Mouse (Mus musculus) left cerebral cortex, adult 2 months (tissue): Measurements from ENCODE around the gene Zfp142. TPM values are rescaled to one million over a fixed set of nuclear protein-coding genes. Genes with fewer than 3 reads are reported as not detected.
A peak's percentile ranks its signal among the peaks of the same experiment; 100 is the strongest.

Experiments used
- DNase-seq, 2 experiments: peaks; one replicate each; pipeline ENCODE4 v3.0.0; 2021 to 2022; ENCODE audit warnings: low spot score in 2 of 2, mixed read lengths in 1 of 2; ENCODE audit errors: extremely low spot score in 1 of 2
- H3K27ac ChIP-seq: fragments of 200-600 bp; 2 replicates; pipeline ENCODE4 v1.8.1; 2022
- H3K4me3 ChIP-seq: fragments of 200-600 bp; 2 replicates; pipeline ENCODE4 v1.8.1; 2022
- CTCF ChIP-seq: fragments of 200-600 bp; IDR thresholded peaks from 2 replicates; pipeline ENCODE4 v1.8.1; 2022; ENCODE audit warnings: antibody characterized with exemption, mild to moderate bottlenecking, moderate library complexity
- intact Hi-C: fragments of 180-260 bp; cut with DNase I; formaldehyde crosslinking; loops from one replicate; pipeline ENCODE4 v1.15.1; 2025
- long read RNA-seq, 2 experiments: library from polyadenylated mRNA; stranded (forward); transcript quantifications; one replicate each; pipeline ENCODE4 v2.0.0; 2021; ENCODE audit warnings: borderline mapping rate in 2 of 2
- total RNA-seq, 2 experiments: library from RNA; stranded (reverse); gene quantifications; 2 replicates each; pipeline ENCODE4 v1.2.3; 2021

Gene Zfp142
- 10 to 100 TPM; 36.1 to 36.7 TPM for total RNA-seq
- long read RNA-seq, experiment 1, full-length matches to known transcripts: 13 of 24 reads
- long read RNA-seq, experiment 1, partial matches to known transcripts: 8 of 24 reads
- long read RNA-seq, experiment 1, other reads (novel, unspliced or antisense): 3 of 24 reads
- long read RNA-seq, experiment 2, full-length matches to known transcripts: 12 of 25 reads
- long read RNA-seq, experiment 2, partial matches to known transcripts: 10 of 25 reads
- long read RNA-seq, experiment 2, other reads (novel, unspliced or antisense): 3 of 25 reads

- peak; percentile 23 for TF ChIP-seq CTCF
- peak; percentile 97 to 98 for DNase-seq
- Histone ChIP-seq H3K27ac (peak within 1 kb of the TSS; percentile 96), H3K4me3 (peak within 1 kb of the TSS; percentile 70)
- intact Hi-C loops: loop anchor here (1.0 to 5.0 kb wide), 3 partner anchors 13 to 729 kb away; partner anchors contain the start of genes Cnot9, Dnpep, Rnf25 and Stk36
These were observed at the start of gene Zfp142, which contains the start of gene Bcs1l for GRCm38 (mm10) chr1:74587773-74588445. Gene Zfp142, minus strand, starts transcription at chr1:74588246. Gene Bcs1l, plus strand, starts transcription at chr1:74588289.

- TF ChIP-seq CTCF: no peak
- no peak for DNase-seq
These were observed 44.7 kb upstream of the Zfp142 start for GRCm38 (mm10) chr1:74632734-74633133.

GRCm38 (mm10) chr1:74628001-74628400 lies 40.0 kb upstream of the Zfp142 start:
- no peak for TF ChIP-seq CTCF
- no peak for DNase-seq
- Histone ChIP-seq H3K27ac (no peak overlapping the region), H3K4me3 (no peak overlapping the region)
- intact Hi-C loops: no loop called here

More at GRCm38 (mm10) chr1:74632734-74633133, 44.7 kb upstream of the Zfp142 start:
- no peak overlapping the region for H3K27ac ChIP-seq
- no peak overlapping the region for H3K4me3 ChIP-seq
- intact Hi-C loops: no loop called here

- Histone ChIP-seq H3K27ac (no peak overlapping the region), H3K4me3 (no peak overlapping the region)
- no peak for TF ChIP-seq CTCF
- DNase-seq: no peak
- intact Hi-C loops: no loop called here
These were observed 38.0 kb upstream of the Zfp142 start for GRCm38 (mm10) chr1:74626076-74626475.

GRCm38 (mm10) chr1:74624183-74624582 lies 36.1 kb upstream of the Zfp142 start:
- no peak for TF ChIP-seq CTCF
- intact Hi-C loops: no loop called here
- H3K27ac ChIP-seq: no peak overlapping the region
- DNase-seq: no peak
- no peak overlapping the region for H3K4me3 ChIP-seq

GRCm38 (mm10) chr1:74601267-74601962 lies 13.4 kb upstream of the Zfp142 start, which contains the start of the genes Rnf25 and Stk36:
Gene Rnf25, minus strand, starts transcription at chr1:74601397.
Gene Stk36, plus strand, starts transcription at chr1:74601445.
- TF ChIP-seq CTCF: no peak
- peak within 1 kb of the TSS; percentile 85 for H3K27ac ChIP-seq

GRCm38 (mm10) chr1:74600501-74601266 lies 12.6 kb upstream of the Zfp142 start:
- Histone ChIP-seq H3K4me3 (peak overlapping the region; percentile 77), H3K27ac (peak overlapping the region; percentile 85)
- intact Hi-C loops: loop anchor here (1.0 kb wide), 1 partner anchor 12 kb away; the partner anchor contains the start of genes Bcs1l and Zfp142
- TF ChIP-seq CTCF: no peak
- no peak for DNase-seq

More at GRCm38 (mm10) chr1:74601267-74601962, 13.4 kb upstream of the Zfp142 start, which contains the start of the genes Rnf25 and Stk36:
- peak within 1 kb of the TSS; percentile 77 for H3K4me3 ChIP-seq
- intact Hi-C loops: loop anchor here (1.0 kb wide), 1 partner anchor 13 kb away; the partner anchor contains the start of genes Bcs1l and Zfp142
- DNase-seq: peak; percentile 84 to 85

- no peak for TF ChIP-seq CTCF
- DNase-seq: no peak
- Histone ChIP-seq H3K27ac (no peak overlapping the region), H3K4me3 (no peak overlapping the region)
- intact Hi-C loops: no loop called here
These were observed 6.4 kb upstream of the Zfp142 start for GRCm38 (mm10) chr1:74594434-74594833.

GRCm38 (mm10) chr1:74587233-74587772 lies 743 bp downstream of the Zfp142 start:
- Histone ChIP-seq H3K27ac (peak overlapping the region; percentile 96), H3K4me3 (peak overlapping the region; percentile 70)
- no peak for TF ChIP-seq CTCF
- DNase-seq: peak in 1 of 2 experiments; percentile 78
- intact Hi-C loops: loop anchor here (5.0 kb wide), 2 partner anchors 80 to 730 kb away; partner anchors contain the start of genes Cnot9 and Dnpep

- intact Hi-C loops: loop anchor here (5.0 kb wide), 2 partner anchors 78 to 732 kb away; partner anchors contain the start of genes Cnot9 and Dnpep
- no peak for TF ChIP-seq CTCF
- DNase-seq: no peak
- Histone ChIP-seq H3K27ac (no peak overlapping the region), H3K4me3 (no peak overlapping the region)
These were observed 3.2 kb downstream of the Zfp142 start for GRCm38 (mm10) chr1:74584616-74585398.
